Mouse (Mus musculus) CH12.LX (cell line): ENCODE results near the gene B2m.

ENCODE experiments used
- CHD2 ChIP-seq: IDR thresholded peaks from 2 replicates; pipeline ENCODE4 v1.6.1; 2011; ENCODE audit warnings: low read length, improper control_type of control experiment
- CTCF ChIP-seq, 2 experiments: IDR thresholded peaks in 1 of 2; conservative IDR thresholded peaks in 1 of 2; 2 replicates each; pipeline ENCODE4 v1.5.1; 2011 to 2012; ENCODE audit warnings: low read depth in 2 of 2, low read length in 2 of 2, improper control_type of control experiment in 1 of 2, inconsistent platforms in 1 of 2, mild to moderate bottlenecking in 1 of 2, moderate library complexity in 1 of 2
- E2F4 ChIP-seq: IDR thresholded peaks from 2 replicates; pipeline ENCODE4 v1.6.1; 2011; ENCODE audit warnings: low read depth, low read length, improper control_type of control experiment; ENCODE audit not compliant: insufficient replicate concordance
- ELF1 ChIP-seq: IDR thresholded peaks from 2 replicates; pipeline ENCODE4 v1.6.1; 2014; ENCODE audit warnings: low read depth, mild to moderate bottlenecking, inconsistent platforms, low read length, improper control_type of control experiment
- EP300 ChIP-seq: IDR thresholded peaks from 2 replicates; pipeline ENCODE4 v1.6.1; 2011; ENCODE audit warnings: low read length, improper control_type of control experiment
- ETS1 ChIP-seq: conservative IDR thresholded peaks from 2 replicates; pipeline ENCODE4 v1.6.1; 2012; ENCODE audit warnings: low read depth, mild to moderate bottlenecking, inconsistent platforms, low read length, improper control_type of control experiment, moderate library complexity
- MEF2A ChIP-seq: IDR thresholded peaks from 2 replicates; pipeline ENCODE4 v1.6.1; 2014; ENCODE audit warnings: low read depth, mild to moderate bottlenecking, inconsistent platforms, low read length, improper control_type of control experiment, borderline replicate concordance
- POLR2A ChIP-seq: IDR thresholded peaks from 2 replicates; pipeline ENCODE4 v1.6.1; 2011; ENCODE audit warnings: low read depth, mild to moderate bottlenecking, improper control_type of control experiment, low read length
- TCF12 ChIP-seq: IDR thresholded peaks from 2 replicates; pipeline ENCODE4 v1.6.1; 2014; ENCODE audit warnings: low read depth, mild to moderate bottlenecking, inconsistent platforms, low read length, improper control_type of control experiment

DNA sequence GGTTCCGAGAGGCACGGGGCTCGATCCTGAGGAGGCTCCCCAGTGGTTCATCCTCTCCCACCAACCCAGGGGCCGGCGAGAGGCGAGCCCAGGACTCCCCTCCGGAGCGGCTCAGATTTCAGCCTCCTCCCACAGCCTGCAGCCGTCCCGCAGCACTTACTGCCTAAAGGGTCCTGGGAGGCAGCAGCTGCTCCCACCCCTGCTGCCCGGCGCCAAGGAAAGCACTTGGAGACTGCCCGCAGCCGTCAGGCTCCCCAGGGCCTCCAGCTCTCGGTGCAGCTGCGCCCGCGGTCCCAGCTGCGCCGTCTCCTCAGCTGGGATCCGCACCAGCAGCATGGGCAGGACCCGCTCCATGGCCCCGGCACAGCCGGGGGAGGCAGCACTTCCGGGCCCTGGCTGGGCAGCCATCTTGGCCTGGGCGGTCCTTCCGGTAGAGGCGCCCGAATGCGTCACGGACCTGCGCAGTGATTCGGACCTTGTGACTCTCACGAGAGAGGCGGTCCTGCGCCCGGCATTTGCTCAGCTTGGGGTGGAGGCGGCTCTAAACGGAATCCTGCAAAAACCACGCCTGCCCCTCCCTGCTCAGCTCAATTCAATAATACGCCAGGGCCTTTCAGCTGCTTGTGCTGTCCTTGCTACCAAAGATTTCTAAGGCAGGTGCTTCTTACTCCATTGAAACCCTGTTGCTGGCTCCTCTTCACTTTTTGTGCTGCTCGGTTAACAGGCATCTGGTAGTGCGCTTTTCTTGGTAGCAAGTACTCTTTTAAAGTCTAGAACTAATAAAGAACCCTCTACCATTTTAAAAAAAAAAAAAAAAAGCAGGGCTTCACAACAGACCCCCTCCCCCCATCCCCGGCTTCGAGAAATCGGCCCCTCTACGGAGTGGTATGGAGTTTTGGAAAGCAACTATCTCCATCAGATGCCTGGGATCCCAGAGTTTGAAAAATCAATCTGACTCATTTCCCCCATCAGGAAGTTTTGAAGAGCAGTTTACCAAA lies 29.2 kb upstream of the B2m start, which contains the start of gene Spg11:
- TF ChIP-seq CTCF (conservative IDR thresholded peaks at IDR 0.05 in 1 of 2, IDR thresholded peaks at IDR 0.05 in 1 of 2; ENCODE audit: low read depth in 2 of 2, low read length in 2 of 2): no peak
- TF ChIP-seq EP300: 0 out of 2 replicates have a peak, but pooled peaks have one; percentile 25
- peak; percentile 92 for TF ChIP-seq TCF12
- TF ChIP-seq POLR2A: peak; percentile 100
- no peak for TF ChIP-seq E2F4
- peak; percentile 84 for TF ChIP-seq CHD2
- peak; percentile 59 for TF ChIP-seq MEF2A
- peak; percentile 97 for TF ChIP-seq ELF1
- TF ChIP-seq ETS1: peak; percentile 76
